ENCODE assay signal across 1 mouse cellular context in the genomic region with DNA sequence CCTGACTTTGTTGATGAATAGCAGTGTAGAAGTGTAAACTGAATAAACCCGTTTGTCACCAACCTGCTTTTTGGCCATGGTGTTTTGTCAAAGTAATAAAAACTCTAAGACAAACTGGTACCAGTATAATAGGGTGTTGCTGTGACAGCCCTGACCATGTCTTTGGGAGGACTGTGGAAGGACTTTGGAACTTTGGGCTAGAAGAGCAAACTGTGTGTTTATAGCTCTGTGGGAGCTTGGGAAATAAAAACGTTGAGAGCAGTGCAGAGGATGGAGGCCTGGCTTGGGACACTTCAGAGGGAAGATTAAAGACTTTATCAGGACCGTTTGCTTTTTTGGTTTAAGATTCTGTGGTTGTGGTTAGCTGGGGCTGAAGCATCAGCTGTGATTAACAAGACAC.
TF ChIP-seq lines count a peak whose summit lies in the region.

No protein-coding gene starts in this region.

TF ChIP-seq in MEL, 35 proteins besides CTCF, POLR2A, EP300 and RAD21:
- TF ChIP-seq RCOR1 (IDR thresholded peaks at IDR 0.05; ENCODE audit: low read depth, low read length) (peak; percentile 78; the same call in 1 of the 2 replicates), E2F4 (IDR thresholded peaks at IDR 0.05; ENCODE audit: borderline replicate concordance, low read depth, low read length) (no peak)
